Mouse (Mus musculus): ENCODE data around the gene Rab1b. TPM values are rescaled to one million over a fixed set of nuclear protein-coding genes. Genes with fewer than 3 reads are reported as not detected.

Rab1b gene
- polyA plus RNA-seq, 1 experiment: 212 TPM

DNA sequence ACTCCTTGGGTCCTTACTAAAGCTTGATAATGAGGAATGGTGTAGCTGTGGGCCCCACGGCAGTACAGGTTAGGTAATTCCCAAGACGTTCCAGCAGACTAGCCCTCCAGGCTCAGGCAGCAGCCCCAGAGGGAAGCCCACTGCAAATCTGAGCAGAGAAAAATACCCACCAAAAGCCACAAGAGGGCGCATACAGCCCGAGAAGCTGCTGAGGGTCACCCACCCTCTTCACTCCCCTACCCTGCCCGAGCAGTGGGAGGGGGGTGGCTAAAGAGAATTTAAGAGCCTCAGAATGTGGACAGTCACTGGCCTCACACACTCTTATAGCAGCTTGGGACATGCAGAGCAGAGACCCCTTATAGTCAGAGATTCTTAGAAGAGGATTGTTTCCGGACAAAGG lies 50.6 kb downstream of the Rab1b start:
- Histone ChIP-seq H3ac (ENCODE audit: control insufficient read depth, insufficient read length, low read depth) (no peak overlapping the region), H3K79me3 (ENCODE audit: low read depth) (peaks cover 35% of the 10 kb centered on the region), H3K27me3 (ENCODE audit: control insufficient read depth, insufficient read depth, insufficient read length) (no peaks in the 10 kb centered on the region), H3K79me2 (ENCODE audit: control insufficient read depth, insufficient read depth) (peaks cover 44% of the 10 kb centered on the region), H3K4me3 (ENCODE audit: insufficient read depth, poor library complexity, severe bottlenecking) (no peak overlapping the region), H3K36me3 (ENCODE audit: control insufficient read depth, insufficient read depth) (peaks cover 43% of the 10 kb centered on the region)
- TF ChIP-seq MYOD1 (IDR thresholded peaks at IDR 0.05; ENCODE audit: control insufficient read depth, insufficient read length, low read depth) (no peak), CTCF (IDR thresholded peaks at IDR 0.05; ENCODE audit: control insufficient read depth, insufficient read depth, insufficient read length) (peak; percentile 39)

DNA sequence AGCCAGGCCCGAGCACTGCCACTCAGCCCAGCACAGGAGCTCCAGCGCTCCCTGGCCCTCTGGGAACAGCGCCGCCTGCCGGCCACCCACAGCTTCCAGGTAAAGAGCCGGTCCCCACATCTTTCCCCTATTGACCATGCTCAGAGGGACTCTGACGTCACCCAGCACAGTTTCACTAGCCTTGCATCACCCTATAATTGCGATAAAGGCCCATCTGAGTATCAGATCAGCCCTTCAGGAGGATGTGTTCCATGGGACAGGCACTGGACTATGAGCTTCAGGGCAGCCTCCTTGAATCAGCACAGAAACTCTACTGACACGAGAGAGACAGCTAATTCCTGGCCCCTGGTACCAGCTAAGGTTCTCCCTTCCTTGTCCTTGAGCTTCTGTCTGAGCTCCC lies 53.0 kb downstream of the Rab1b start:
- TF ChIP-seq USF1 (IDR thresholded peaks at IDR 0.05; ENCODE audit: low read depth): no peak
- no peak for TF ChIP-seq FOSL1 (IDR thresholded peaks at IDR 0.05; ENCODE audit: insufficient read depth, low read length, poor library complexity, severe bottlenecking)
- no peak for TF ChIP-seq MAX (IDR thresholded peaks at IDR 0.05)
- no peak for TF ChIP-seq MYOD1 (IDR thresholded peaks at IDR 0.05; ENCODE audit: control insufficient read depth, insufficient read length, low read depth)
- peak; percentile 76 for TF ChIP-seq CEBPB (IDR thresholded peaks at IDR 0.05; ENCODE audit: low read depth)
- peak; percentile 92 for TF ChIP-seq CTCF (IDR thresholded peaks at IDR 0.05; ENCODE audit: control insufficient read depth, insufficient read depth, insufficient read length)
- TF ChIP-seq MYOG (IDR thresholded peaks at IDR 0.05; ENCODE audit: control insufficient read depth, extremely low read depth, insufficient read length): no peak
- no peak overlapping the region for H3ac ChIP-seq (ENCODE audit: control insufficient read depth, insufficient read length, low read depth)
- H3K4me3 ChIP-seq (ENCODE audit: insufficient read depth, poor library complexity, severe bottlenecking): no peak overlapping the region
- peaks cover 52% of the 10 kb centered on the region for H3K79me2 ChIP-seq (ENCODE audit: control insufficient read depth, insufficient read depth)
- peaks cover 42% of the 10 kb centered on the region for H3K79me3 ChIP-seq (ENCODE audit: low read depth)
- no peaks in the 10 kb centered on the region for H3K27me3 ChIP-seq (ENCODE audit: control insufficient read depth, insufficient read depth, insufficient read length)
- H3K36me3 ChIP-seq (ENCODE audit: control insufficient read depth, insufficient read depth): peaks cover 43% of the 10 kb centered on the region

DNA sequence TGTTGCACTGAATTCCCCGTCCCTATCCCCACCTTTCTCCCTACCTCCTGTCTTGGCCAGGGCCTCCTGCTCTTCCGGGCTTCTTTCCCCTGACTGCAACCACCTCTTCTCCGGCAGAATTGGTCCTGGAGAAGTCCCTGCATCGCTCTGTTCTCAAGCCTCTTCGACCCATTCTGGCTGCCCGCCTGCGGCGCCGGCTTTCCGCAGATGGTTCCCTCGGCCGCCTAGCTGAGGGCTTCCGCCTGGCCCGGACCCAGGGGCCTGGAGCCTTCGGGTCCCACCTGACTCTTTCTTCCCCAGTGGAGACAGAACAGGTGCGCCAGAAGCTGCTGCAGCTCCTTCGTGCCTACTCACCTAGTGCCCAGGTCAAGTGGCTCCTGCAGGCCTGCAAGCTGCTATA lies 54.0 kb downstream of the Rab1b start:
- Histone ChIP-seq H3K27me3 (ENCODE audit: control insufficient read depth, insufficient read depth, insufficient read length) (no peaks in the 10 kb centered on the region), H3K36me3 (ENCODE audit: control insufficient read depth, insufficient read depth) (peaks cover 53% of the 10 kb centered on the region), H3K4me3 (ENCODE audit: insufficient read depth, poor library complexity, severe bottlenecking) (peak overlapping the region; percentile 84), H3K79me3 (ENCODE audit: low read depth) (peaks cover 42% of the 10 kb centered on the region), H3ac (ENCODE audit: control insufficient read depth, insufficient read length, low read depth) (peak overlapping the region; percentile 28), H3K79me2 (ENCODE audit: control insufficient read depth, insufficient read depth) (peaks cover 52% of the 10 kb centered on the region)
- no peak for TF ChIP-seq FOSL1 (IDR thresholded peaks at IDR 0.05; ENCODE audit: insufficient read depth, low read length, poor library complexity, severe bottlenecking)
- no peak for TF ChIP-seq USF1 (IDR thresholded peaks at IDR 0.05; ENCODE audit: low read depth)
- no peak for TF ChIP-seq MYOG (IDR thresholded peaks at IDR 0.05; ENCODE audit: control insufficient read depth, extremely low read depth, insufficient read length)
- TF ChIP-seq MYOD1 (IDR thresholded peaks at IDR 0.05; ENCODE audit: control insufficient read depth, insufficient read length, low read depth): no peak
- no peak for TF ChIP-seq CTCF (IDR thresholded peaks at IDR 0.05; ENCODE audit: control insufficient read depth, insufficient read depth, insufficient read length)
- no peak for TF ChIP-seq MAX (IDR thresholded peaks at IDR 0.05)
- no peak for TF ChIP-seq CEBPB (IDR thresholded peaks at IDR 0.05; ENCODE audit: low read depth)

DNA sequence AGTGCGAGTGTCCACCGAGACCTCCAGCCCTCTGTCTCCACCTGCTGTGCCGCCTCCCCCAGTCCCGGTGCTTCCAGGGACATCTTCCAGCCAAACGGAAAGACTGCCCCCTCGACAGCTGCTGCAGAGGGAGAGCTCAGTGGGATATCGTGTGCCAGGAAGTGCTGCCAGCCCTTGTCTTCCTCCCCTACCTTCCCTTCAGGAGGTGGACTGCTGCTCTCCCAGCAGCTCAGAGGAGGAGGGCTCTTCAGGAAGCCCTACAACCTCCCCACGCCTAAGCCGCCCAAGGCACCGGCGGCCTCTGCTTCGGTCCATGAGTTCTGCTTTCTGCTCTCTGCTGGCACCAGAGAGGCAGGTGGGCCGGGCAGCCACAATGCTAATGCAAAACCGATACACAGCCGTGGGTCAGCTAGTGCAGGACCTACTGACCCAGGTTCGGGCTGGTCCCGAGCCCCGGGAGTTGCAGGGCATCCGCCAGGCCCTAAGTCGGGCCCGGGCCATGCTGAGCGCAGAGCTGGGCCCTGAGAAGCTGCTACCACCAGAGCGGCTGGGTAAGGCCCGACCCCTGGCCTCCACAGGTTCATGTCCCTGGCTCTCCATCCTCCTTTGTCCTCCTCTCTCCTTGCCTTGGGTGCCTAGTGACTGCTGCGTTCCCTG lies 54.6 kb downstream of the Rab1b start:
- H3K36me3 ChIP-seq (ENCODE audit: control insufficient read depth, insufficient read depth): peaks cover 58% of the 10 kb centered on the region
- peaks cover 43% of the 10 kb centered on the region for H3K79me3 ChIP-seq (ENCODE audit: low read depth)
- H3K79me2 ChIP-seq (ENCODE audit: control insufficient read depth, insufficient read depth): peaks cover 52% of the 10 kb centered on the region
- peak overlapping the region; percentile 28 for H3ac ChIP-seq (ENCODE audit: control insufficient read depth, insufficient read length, low read depth)
- peak overlapping the region; percentile 84 for H3K4me3 ChIP-seq (ENCODE audit: insufficient read depth, poor library complexity, severe bottlenecking)
- no peaks in the 10 kb centered on the region for H3K27me3 ChIP-seq (ENCODE audit: control insufficient read depth, insufficient read depth, insufficient read length)
- TF ChIP-seq MYOD1 (IDR thresholded peaks at IDR 0.05; ENCODE audit: control insufficient read depth, insufficient read length, low read depth): peak; percentile 74
- no peak for TF ChIP-seq USF1 (IDR thresholded peaks at IDR 0.05; ENCODE audit: low read depth)

DNA sequence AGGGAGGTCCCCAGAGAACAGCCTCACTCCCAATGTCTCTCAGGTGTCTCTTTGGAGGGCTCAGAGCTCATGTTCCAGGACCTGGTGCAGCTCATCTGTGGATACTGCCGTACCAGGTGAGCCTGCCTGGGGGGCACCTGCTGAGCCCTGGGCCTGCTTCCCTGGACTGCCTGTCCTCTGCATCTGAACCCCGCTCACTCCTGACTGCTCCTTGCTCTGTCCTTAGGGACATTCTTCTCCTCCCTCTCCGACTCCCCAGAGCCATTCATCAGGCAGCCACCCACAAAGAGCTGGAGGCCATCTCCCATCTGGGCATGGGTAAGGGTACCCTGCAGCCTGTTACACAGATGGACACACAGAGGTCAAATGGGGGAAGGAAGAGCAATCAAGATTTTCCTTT lies 55.4 kb downstream of the Rab1b start:
- no peak for TF ChIP-seq FOSL1 (IDR thresholded peaks at IDR 0.05; ENCODE audit: insufficient read depth, low read length, poor library complexity, severe bottlenecking)
- TF ChIP-seq MAX (IDR thresholded peaks at IDR 0.05): no peak
- no peak for TF ChIP-seq CEBPB (IDR thresholded peaks at IDR 0.05; ENCODE audit: low read depth)
- no peak for TF ChIP-seq MYOD1 (IDR thresholded peaks at IDR 0.05; ENCODE audit: control insufficient read depth, insufficient read length, low read depth)
- TF ChIP-seq CTCF (IDR thresholded peaks at IDR 0.05; ENCODE audit: control insufficient read depth, insufficient read depth, insufficient read length): no peak
- no peak for TF ChIP-seq MYOG (IDR thresholded peaks at IDR 0.05; ENCODE audit: control insufficient read depth, extremely low read depth, insufficient read length)
- TF ChIP-seq USF1 (IDR thresholded peaks at IDR 0.05; ENCODE audit: low read depth): no peak
- H3K27me3 ChIP-seq (ENCODE audit: control insufficient read depth, insufficient read depth, insufficient read length): no peaks in the 10 kb centered on the region
- H3K36me3 ChIP-seq (ENCODE audit: control insufficient read depth, insufficient read depth): peaks cover 61% of the 10 kb centered on the region
- peak overlapping the region; percentile 87 for H3ac ChIP-seq (ENCODE audit: control insufficient read depth, insufficient read length, low read depth)
- H3K4me3 ChIP-seq (ENCODE audit: insufficient read depth, poor library complexity, severe bottlenecking): peak overlapping the region; percentile 84
- H3K79me3 ChIP-seq (ENCODE audit: low read depth): peaks cover 43% of the 10 kb centered on the region
- H3K79me2 ChIP-seq (ENCODE audit: control insufficient read depth, insufficient read depth): peaks cover 52% of the 10 kb centered on the region

DNA sequence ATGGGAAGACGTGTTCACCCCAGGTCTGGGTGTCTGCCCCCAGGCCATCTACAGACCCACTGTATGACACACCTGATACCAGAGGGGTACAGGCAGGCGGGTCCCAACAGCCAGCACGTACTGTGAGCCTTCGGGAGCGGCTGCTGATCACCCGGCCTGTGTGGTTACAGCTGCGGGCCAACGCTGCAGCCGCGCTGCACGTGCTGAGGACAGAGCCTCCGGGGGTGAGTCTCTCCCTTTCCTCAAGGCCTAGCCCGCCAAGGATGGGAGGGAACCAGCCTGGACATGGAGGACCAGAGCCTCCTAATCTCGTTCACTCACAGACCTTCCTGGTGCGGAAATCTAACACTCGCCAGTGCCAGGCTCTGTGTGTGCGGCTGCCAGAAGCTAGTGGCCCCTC lies 55.8 kb downstream of the Rab1b start:
- peaks cover 63% of the 10 kb centered on the region for H3K36me3 ChIP-seq (ENCODE audit: control insufficient read depth, insufficient read depth)
- H3K79me2 ChIP-seq (ENCODE audit: control insufficient read depth, insufficient read depth): peaks cover 56% of the 10 kb centered on the region
- H3K79me3 ChIP-seq (ENCODE audit: low read depth): peaks cover 43% of the 10 kb centered on the region
- peak overlapping the region; percentile 84 for H3K4me3 ChIP-seq (ENCODE audit: insufficient read depth, poor library complexity, severe bottlenecking)
- H3K27me3 ChIP-seq (ENCODE audit: control insufficient read depth, insufficient read depth, insufficient read length): no peaks in the 10 kb centered on the region
- TF ChIP-seq USF1 (IDR thresholded peaks at IDR 0.05; ENCODE audit: low read depth) (no peak), MAX (IDR thresholded peaks at IDR 0.05) (peak; percentile 56), CTCF (IDR thresholded peaks at IDR 0.05; ENCODE audit: control insufficient read depth, insufficient read depth, insufficient read length) (no peak), FOSL1 (IDR thresholded peaks at IDR 0.05; ENCODE audit: insufficient read depth, low read length, poor library complexity, severe bottlenecking) (no peak)
- peak overlapping the region; percentile 87 for H3ac ChIP-seq (ENCODE audit: control insufficient read depth, insufficient read length, low read depth)
